Mouse (Mus musculus) testis, adult 2 months (tissue): ENCODE measurements around the gene Zfp541.

Experiments used
- CTCF ChIP-seq: fragments of 200-500 bp; IDR thresholded peaks from 2 replicates; pipeline ENCODE4 v1.5.1; 2012; ENCODE audit warnings: low read depth, mild to moderate bottlenecking, inconsistent platforms, low read length, moderate library complexity; ENCODE audit not compliant: control insufficient read depth, insufficient read depth, insufficient replicate concordance
- POLR2A ChIP-seq: fragments of 200-500 bp; IDR thresholded peaks from 2 replicates; pipeline ENCODE4 v1.6.1; 2012; ENCODE audit warnings: low read depth, mild to moderate bottlenecking, inconsistent platforms, low read length, moderate library complexity; ENCODE audit not compliant: control insufficient read depth

DNA sequence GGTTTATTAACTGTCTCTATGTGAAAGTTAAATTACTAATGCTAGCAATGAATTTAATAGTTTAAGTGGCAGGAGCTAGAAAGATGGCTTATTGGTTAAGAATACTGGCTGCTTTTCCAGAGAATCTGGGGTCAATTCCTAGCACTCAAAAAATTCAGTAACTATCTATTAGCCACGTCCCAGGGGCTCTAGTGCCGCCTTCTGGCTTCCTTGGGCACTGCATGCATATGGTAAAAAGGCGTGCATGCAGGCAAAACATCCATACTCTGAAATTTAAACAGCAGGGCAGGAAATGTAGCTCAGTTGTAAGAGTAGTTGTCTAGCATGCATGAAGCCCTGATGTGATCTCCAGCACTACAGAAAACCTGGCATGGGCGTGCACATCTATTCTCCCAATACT, 1.9 kb downstream of the Zfp541 start:
- TF ChIP-seq POLR2A = no peak
- no peak for TF ChIP-seq CTCF
